Mouse (Mus musculus) right cerebral cortex, postnatal 10 days (tissue): ENCODE data around the gene Ifna14.
"Not testable (repeated sequence)": the region's sequence is repeated elsewhere in the genome, so short reads cannot be mapped to it uniquely, and the experiment has no call there.

Experiments used
- DNase-seq, 2 experiments: peaks; one replicate each; pipeline ENCODE4 v3.0.0; 2021; ENCODE audit warnings: low spot score in 2 of 2

Ifna14 gene

DNA sequence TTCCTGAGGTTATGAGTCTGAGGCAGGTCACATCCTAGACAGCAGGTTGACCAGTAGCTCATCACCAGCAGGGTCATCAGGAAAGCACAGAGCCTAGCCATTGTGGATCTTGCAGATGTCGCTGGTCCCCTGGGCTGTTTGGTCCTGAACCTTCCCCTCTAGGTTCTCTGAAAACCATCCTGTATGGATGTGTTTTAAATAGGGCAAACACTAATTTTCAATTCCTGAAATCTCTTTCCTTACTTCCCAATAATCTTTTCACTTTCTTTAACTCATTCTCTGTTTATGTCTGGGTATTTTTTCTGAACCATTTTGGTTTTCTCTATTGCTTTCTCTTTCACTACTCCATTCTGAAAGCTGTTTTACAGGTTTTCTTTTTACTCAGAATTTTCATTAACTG, at the start of gene Ifna14:
Gene Ifna14 (minus strand): TSS at position 101 of the 400 bp plus-strand sequence.
- no peak for DNase-seq

DNA sequence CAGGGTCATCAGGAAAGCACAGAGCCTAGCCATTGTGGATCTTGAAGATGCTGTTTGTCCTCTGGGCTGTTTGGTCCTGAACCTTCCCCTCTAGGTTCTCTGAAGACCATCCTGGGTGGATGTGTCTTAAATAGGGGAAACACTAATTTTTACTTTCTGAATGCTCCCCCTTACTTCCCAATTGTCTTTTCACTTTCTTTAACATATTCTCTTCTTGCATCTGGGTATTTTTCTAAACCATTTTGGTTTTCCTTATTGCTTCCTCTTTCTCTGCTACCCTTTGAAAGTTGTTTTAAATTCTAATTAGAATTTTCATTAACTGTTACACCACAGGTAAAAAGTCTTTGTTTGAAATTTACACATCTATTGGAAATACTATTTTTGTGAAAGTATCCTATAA, 31.7 kb upstream of the Ifna14 start, which contains the start of gene Ifna12:
Gene Ifna12 (minus strand): TSS at position 101 of the 400 bp plus-strand sequence.
- no peak for DNase-seq

DNA sequence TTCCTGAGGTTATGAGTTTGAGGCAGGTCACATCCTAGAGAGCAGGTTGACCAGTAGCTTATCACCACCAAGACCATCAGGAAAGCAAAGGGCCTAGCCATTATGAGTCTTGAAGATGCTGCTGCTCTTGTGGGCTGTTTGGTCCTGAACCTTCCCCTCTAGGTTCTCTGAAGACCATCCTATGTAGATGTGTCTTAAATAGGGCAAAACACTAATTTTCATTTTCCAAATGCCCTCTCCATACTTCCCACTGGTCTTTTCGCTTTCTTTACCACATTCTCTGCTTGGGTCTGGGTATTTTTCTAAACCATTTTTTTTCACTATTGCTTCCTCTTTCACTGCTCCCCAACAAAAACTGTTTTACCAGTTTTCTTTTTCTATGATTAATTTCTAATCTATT, 20.7 kb upstream of the Ifna14 start, which contains the start of gene Ifna9:
Gene Ifna9 (minus strand): TSS at position 101 of the 400 bp plus-strand sequence.
- no peak for DNase-seq

DNA sequence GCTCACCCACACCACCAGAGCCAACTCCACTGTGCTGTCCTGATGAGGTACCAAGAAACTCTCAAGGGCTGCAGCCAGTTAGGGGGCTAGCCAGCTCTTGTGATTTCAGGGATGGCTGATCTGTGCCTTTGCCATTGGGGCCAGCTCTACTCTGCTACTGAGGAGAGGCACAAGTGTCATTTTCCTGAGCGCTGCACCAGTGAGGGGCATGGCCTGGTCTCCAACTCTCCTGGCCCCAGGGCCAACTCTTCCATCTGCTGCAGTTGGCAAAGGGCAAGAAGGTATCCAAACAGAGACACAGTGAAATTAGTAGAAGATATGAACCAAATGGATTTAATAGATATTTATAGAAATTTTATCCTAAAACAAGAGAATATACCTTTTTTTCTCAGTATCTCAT, 9.8 kb downstream of the Ifna14 start:
- DNase-seq, result no peak

DNA sequence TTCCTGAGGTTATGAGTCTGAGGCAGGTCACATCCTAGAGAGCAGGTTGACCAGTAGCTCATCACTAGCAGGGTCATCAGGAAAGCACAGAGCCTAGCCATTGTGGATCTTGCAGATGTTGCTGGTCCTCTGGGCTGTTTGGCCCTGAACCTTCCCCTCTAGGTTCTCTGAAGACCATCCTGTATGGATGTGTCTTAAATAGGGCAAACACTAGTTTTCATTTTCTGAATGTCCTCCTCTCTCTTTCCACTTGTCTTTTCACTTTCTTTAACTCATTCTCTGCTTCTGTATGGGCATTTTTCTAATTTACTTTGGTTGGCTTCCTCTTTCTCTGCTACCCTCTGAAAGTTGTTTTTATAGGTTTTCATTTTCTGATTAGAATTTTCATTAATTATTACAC, 13.5 kb downstream of the Ifna14 start, which contains the start of gene Ifna15:
Gene Ifna15 (minus strand): TSS at position 101 of the 400 bp plus-strand sequence.
- DNase-seq, result not testable (repeated sequence)

DNA sequence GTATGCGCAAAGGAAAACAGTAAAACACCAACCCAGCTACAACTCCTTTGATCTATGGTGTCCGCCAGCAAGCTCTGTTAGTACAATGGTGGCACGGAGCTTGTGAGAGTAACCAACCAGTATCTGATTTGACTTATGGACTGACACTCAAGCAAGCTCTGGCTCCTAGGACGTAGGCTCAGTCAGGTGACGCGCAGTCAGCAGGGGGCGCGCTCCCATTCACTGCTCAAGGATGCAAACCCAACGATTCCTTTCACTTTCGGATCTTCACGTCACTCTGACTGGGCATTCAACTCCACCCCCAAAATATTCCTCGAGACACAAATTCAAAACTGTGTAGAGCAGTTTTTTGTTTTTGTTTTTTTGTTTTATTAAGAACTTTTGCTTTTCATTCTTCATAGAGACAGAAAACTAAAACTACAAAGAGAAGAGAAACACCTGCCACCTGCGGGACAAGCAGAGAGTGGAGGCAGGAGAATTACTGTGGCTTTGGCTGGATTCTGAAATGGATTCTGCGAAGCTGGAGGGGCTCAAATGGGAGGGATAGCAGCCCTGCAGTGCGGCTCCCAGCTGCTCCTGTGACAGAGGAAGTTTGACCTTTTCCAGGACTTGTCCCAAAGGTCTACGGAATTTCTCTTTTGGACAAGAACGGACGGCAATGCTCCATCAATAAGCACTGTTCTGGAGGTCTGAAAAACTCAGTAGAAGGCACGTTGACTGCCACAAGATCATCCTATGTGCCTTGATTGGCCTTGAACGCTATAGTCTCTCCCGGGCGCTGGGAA, 21.2 kb downstream of the Ifna14 start:
- peak; percentile 46 to 68 for DNase-seq

DNA sequence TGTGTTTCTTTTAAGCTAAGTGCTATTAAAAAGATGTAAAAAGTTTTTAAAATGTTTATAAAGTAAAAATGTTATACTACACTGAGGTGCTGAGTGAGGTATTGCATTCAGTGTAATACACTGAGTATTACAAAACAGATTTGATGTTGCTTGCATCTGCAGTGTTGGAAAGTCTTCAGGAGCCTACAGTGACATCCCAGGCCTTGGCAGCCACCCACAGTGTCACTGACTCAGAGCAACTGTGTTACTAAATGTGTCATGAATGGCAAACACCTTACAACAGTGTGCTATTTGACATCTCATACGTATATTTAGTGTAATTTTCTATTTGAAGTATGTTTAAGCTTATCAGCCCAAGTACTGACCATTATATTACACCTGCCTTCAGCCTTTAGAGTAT, 23.6 kb downstream of the Ifna14 start:
- no peak for DNase-seq

DNA sequence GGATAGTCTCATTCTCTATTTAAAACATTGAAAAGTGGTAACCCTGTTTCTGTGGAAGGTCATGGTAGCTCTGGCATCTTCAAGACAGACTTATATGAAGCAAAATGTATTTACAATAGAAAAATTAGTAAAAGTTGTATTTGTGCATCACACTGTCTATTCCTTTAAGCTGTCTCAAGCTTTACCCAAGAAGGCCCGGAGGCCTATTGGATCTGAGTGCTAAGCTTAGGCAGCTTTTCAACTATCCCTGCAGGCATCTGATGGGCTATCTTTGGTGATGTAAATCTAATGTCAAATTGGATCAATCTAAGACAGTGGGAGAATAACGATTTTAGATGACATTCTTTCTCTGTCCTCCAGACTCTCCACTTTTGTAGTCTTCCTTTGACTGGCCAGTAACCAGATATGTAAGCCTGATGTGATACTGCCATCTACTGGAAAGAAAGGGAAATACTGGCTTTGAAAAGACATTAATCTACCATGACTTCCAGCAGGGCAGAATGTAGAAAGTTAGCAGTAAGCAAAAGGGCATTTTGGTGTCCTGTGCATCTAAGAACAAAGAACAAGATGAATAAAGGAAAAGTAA, 27.9 kb downstream of the Ifna14 start:
- no peak for DNase-seq

DNA sequence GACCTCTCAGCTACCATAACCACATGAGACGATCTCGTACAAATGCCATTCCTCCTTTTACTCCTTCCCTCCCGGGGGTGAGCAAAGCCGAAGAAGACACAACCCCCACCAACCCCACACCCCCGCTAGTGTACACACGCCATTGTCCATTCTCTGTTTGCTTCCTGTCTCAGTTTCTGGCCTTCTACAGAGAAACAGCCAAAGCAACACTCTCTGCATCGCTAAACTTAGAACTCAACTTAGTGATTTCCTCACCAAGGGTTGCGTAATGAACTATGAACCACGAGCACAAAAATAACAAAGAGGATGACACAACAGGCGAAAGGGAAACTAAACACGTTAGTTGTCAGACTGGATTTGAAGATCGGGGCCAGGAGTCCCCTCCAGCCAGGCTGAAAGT, 34.3 kb downstream of the Ifna14 start:
- DNase-seq, result no peak

DNA sequence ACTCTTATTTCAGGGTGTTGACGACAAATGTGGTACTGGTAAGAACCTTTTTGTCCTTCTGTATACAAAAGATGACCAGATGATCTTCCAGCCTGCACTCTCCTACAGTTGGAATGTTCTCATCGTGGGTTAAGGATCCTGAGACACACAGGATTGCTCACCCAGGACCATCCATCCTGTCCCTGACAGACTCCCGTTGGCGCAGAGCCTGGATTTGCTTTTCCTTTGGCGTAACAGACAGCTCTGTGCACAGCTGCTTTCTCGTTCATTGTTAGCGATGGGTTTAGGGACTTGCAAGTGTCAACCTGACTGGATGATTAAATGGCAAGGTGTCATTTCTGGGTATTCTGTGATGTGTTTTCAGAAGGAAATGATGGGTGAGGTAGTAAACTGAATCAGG, 35.0 kb downstream of the Ifna14 start:
- DNase-seq, result no peak

DNA sequence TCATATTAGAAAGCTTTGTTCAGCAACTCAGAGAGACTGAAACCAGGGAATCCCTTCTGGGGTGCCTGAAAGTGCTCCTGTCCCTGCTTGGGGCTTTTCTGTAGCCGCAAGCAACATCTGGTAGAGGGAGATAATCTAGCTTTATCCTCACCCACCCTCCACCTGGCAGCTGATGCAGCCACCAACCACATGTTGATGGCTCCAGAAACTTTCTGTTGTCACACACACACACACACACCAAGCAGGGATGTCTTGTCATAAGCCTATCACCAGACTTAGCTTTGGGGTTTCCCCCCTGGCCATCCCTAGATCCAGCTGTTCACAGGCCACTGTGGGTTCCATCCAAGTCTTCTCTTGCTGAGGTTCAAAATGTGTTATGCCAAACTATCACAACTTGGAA, 35.9 kb downstream of the Ifna14 start:
- no peak for DNase-seq

DNA sequence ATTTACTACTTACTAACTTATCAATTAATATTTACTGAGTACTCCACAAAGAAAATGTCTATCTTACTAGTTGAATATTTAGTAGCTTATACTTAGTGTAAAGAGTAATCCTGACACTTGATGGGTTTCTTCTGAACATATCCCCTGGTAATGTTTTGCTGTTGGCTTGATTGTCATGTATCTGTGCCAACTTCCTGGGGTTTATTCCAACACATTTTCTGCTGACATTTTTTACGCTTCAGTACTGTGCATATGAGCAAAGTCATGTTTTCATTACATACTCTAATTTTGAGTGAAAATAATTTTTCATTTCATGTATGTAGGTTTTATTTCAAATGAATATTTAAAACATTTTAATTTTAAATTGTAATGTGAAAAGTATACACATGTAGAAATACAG, 36.7 kb downstream of the Ifna14 start:
- no peak for DNase-seq

DNA sequence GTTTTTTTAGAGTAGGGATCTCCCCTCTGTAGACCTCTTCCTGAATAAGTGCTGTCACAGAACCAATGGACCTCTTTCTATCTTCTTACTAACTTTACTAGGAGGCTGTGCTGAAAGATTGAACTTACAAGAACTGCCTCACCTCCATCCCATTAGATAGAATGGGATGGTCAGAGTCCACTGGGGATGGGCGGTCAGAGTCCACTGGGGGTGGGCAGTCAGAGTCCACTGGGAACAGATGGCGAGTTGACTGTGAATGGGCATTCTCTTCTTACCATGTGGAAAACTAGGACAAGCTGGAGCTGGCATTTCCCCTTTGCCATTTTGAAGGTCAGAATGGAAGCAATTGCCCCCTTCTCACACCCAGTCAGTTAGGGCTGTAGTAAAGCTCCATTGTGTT, 38.1 kb downstream of the Ifna14 start:
- DNase-seq, result no peak

DNA sequence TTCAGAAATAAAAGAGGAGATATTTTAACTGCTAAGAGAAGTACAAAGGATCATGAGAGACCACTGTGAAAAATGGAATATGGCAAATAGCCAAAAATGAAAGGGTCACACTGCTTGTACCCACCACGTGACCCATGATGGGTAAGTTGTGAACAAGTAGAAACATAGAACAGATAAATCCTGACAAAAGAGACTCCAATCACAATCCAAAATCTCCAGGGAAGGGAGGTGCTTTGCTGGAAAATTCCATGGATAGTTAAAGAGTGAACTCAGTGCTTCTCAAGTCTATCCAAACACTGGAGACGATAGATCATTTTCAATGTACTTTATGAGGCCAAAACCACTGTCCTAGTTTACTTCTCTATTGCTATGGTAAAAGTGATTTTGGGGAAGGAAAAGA, 40.7 kb downstream of the Ifna14 start:
- DNase-seq, result no peak

DNA sequence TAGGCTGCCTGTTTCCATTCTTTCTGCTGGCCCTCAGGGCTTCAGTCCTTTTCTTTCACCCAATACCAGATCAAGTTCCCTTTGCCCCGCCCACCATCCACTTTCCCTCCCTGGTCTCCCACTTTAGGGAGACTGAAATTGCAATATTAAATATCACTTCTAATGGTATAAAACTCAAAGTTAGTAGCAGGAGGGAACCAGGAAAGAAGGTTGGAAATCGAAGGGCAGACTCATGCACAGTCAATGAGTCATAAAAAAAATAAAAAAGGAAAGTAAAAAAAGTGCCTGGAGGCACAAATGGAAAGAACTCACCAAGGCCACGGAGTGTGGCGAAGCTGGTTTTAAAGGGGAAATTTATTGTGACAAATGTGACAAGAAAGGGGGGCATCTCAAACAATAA, 41.3 kb downstream of the Ifna14 start:
- DNase-seq, result no peak

DNA sequence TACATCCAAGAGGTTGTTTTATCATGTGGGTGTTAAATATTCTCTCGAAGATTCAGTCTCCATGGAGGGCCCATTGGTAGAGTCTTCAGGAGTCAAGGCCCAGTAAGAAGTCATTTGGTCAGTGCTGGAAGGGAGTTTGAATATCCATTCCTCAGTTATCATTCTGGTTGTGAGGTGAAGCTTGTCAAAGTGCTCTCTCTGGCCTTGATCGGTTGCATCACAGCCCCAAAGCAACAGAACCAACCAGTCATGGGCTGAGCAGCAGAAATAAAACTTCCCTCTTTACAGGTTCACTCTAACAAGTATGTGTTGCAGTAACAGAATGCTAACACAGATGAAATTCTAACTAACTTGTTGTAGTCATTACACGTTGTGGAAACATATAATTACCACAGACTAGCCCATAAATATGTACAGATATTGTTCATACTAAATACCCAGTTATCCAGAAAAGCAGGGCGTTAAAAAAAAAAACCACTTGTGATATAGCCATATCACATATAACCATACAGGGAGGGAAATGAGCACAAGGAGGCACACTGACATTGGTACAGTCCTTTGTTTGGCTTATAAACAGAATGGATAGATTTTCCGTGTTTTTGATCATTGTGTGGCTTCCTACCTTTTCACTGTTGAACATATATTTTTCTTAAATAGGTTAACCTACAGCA, 45.1 kb downstream of the Ifna14 start:
- no peak for DNase-seq

DNA sequence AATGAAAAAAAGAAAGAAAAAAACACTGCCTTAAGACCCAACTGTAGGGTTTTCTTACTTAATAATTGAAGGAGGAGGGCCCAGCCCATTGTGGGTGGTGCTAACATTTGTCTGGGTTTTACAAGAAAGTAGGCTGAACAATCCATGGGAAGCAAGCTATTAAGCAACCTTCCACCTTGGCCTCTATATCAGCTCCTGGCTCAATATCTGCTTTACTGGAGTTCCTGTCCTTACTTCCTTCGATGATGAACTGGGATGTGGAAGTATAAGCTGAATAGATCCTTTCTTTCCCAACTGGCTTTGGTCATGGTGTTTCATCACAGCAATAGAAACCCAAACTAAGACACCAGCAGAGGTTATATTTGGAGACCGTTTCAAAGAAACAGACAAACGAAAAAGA, 46.2 kb downstream of the Ifna14 start:
- no peak for DNase-seq

DNA sequence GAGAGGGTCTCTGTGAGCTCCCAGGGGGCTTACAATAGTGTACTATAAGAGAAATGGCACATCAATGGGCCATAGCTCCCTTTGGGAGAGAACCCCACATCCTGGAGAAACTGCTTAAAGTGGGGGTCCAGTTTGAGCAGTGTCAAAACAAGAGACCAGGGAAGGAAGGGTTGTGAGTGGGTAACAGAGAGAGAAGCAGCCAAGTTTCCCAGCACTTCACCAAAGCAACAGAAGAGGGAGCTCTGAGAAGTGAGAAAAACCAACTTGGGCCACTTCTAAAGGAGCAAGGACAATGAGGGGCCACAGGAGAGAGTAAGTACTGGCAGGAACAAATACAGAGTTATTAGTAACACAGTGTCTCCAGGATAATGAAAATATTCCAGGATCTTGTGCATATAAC, 48.4 kb downstream of the Ifna14 start:
- DNase-seq, result no peak

DNA sequence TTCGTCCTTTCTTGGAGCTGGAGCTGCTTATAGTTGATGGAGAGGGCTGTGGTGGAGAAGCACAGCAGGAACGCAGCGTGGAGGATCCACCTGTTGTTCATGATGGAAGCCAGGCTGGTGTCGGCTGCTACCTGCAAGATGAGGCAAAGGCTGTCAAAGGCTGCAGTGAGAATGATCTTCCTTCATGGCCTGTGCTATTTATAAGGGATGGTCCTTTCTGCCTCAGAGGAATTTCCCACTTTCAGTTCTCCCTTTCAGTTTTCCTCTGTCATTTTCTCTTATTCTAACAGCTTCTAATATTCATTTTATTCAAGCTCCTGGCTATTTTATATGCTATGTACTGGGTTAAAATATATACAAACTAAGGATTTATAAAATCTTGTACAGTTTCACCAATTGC, 48.9 kb downstream of the Ifna14 start, which contains the start of gene Ifnb1:
Gene Ifnb1 (minus strand): TSS at position 101 of the 400 bp plus-strand sequence.
- no peak for DNase-seq
